Mouse (Mus musculus) heart, postnatal 0 days (tissue): ENCODE data around the gene Ptger2. TPM values are rescaled to one million over a fixed set of nuclear protein-coding genes. Genes with fewer than 3 reads are reported as not detected.
"Not testable (repeated sequence)": the region's sequence is repeated elsewhere in the genome, so short reads cannot be mapped to it uniquely, and the experiment has no call there.

Experiments
- ATAC-seq: fragments of 200-750 bp; cut with Nextera tagmentation; 2 replicates; pipeline ENCODE4 v1.8.0; 2017; ENCODE audit warnings: low read depth, moderate number of reproducible peaks, moderate library complexity; ENCODE audit not compliant: insufficient read depth
- DNase-seq: peaks from one replicate; pipeline ENCODE4 v3.0.0-alpha.2; 2016; ENCODE audit warnings: low spot score
- H3K27ac ChIP-seq: fragments of 300-500 bp; sonication (generic); 2 replicates; pipeline ENCODE4 v1.5.1; 2014; ENCODE audit warnings: low read depth, mild to moderate bottlenecking
- H3K27me3 ChIP-seq: fragments of 300-500 bp; sonication (generic); 2 replicates; pipeline ENCODE4 v1.6.1; 2014; ENCODE audit warnings: low read length, mixed read lengths; ENCODE audit not compliant: control insufficient read depth, insufficient read depth
- H3K36me3 ChIP-seq: fragments of 300-500 bp; sonication (generic); replicated peaks from 2 replicates; pipeline ENCODE4 v1.6.1; 2014; ENCODE audit warnings: low read length, mixed read lengths; ENCODE audit not compliant: control insufficient read depth, insufficient read depth
- H3K4me1 ChIP-seq: fragments of 300-500 bp; sonication (generic); 2 replicates; pipeline ENCODE4 v1.6.1; 2014; ENCODE audit warnings: antibody characterized with exemption; ENCODE audit not compliant: control insufficient read depth, insufficient read depth
- H3K4me2 ChIP-seq: fragments of 300-500 bp; sonication (generic); 2 replicates; pipeline ENCODE4 v1.6.1; 2014; ENCODE audit warnings: low read depth, mild to moderate bottlenecking, low read length, moderate library complexity
- H3K4me3 ChIP-seq: fragments of 300-500 bp; sonication (generic); 2 replicates; pipeline ENCODE4 v1.5.1; 2014; ENCODE audit warnings: low read depth, low read length
- H3K9ac ChIP-seq: fragments of 300-500 bp; sonication (generic); replicated peaks from 2 replicates; pipeline ENCODE4 v1.6.1; 2014; ENCODE audit warnings: low read depth, low read length, mixed read lengths
- H3K9me3 ChIP-seq: fragments of 300-500 bp; sonication (generic); replicated peaks from 2 replicates; pipeline ENCODE4 v1.6.1; 2016; ENCODE audit warnings: low read length; ENCODE audit not compliant: control insufficient read depth
- CTCF ChIP-seq: IDR thresholded peaks from 2 replicates; pipeline ENCODE4 v1.5.1; 2016; ENCODE audit warnings: antibody characterized with exemption, control low read depth, low read depth
- EP300 ChIP-seq: IDR thresholded peaks from 2 replicates; pipeline ENCODE4 v1.6.1; 2016; ENCODE audit warnings: antibody characterized with exemption, low read depth
- WGBS: fragments of 180-500 bp; shearing (Covaris S2); extraction: QIAGEN DNeasy Blood & Tissue Kit; methylation state at CpG from one replicate; pipeline ENCODE4 v1.1.7; 2014; 5-methylcytosine and 5-hydroxymethylcytosine counted together
- polyA plus RNA-seq: library from polyadenylated mRNA; unstranded; fragments of >200 nt; fragmentation: Nextera tagmentation; extraction: Ambion mirVana; gene quantifications from 2 replicates; pipeline ENCODE4 v1.2.1, GENCODE M21; 2015
- total RNA-seq: library from RNA; depleted of rRNA; stranded (reverse); fragments of >200 nt; gene quantifications from 2 replicates; pipeline ENCODE4 v1.2.3, GENCODE M21; 2014; ENCODE audit warnings: low replicate concordance; rRNA removed

The Ptger2 gene
- total RNA-seq, result 3.2 TPM in 1 of 2 replicates, not detected in the other
- 0.07 and 0.14 TPM in 2 replicates for polyA plus RNA-seq

GRCm38 (mm10) chr14:44987674-44988355, at the start of gene Ptger2:
Gene Ptger2, plus strand, starts transcription at chr14:44988195.
- 68% methylated on average over 6 of the region's 6 CpGs for WGBS
- DNase-seq, ATAC-seq, H3K9me3 ChIP-seq, H3K36me3 ChIP-seq, H3K27ac ChIP-seq, H3K9ac ChIP-seq, H3K4me1 ChIP-seq: not testable (repeated sequence)
- peaks cover 21% of the 10 kb centered on the region for H3K27me3 ChIP-seq
- peak within 1 kb of the TSS; percentile 48 for H3K4me3 ChIP-seq
- H3K4me2 ChIP-seq, result peak within 1 kb of the TSS; percentile 72

DNA sequence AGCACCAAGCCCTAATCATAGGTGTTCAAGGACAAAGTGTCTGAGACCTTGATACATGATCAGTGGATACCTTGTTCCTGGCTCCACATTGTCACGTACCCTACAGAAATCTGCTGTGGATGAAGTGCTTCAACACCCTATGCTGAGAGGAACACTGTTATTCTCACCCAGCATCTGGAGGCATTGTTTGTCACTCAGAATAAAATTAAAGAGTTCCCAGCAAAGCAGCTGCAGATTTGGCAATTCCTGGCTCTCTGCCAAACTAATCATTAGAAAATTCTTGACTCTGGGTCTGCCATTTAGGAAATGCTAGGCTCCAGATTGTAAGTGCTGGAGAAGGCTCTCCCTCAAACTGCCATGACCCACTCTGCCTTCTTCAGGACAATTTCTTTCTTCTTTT, 27.2 kb upstream of the Ptger2 start:
- DNase-seq, result no peak
- no peak overlapping the region for H3K27ac ChIP-seq
- no peaks in the 10 kb centered on the region for H3K36me3 ChIP-seq
- H3K4me1 ChIP-seq, result no peaks in the 10 kb centered on the region
- H3K9ac ChIP-seq, result no peak overlapping the region
- no peaks in the 10 kb centered on the region for H3K27me3 ChIP-seq
- WGBS, result 77% methylated on average over 1 of the region's 1 CpGs
- ATAC-seq, result no peak
- no peaks in the 10 kb centered on the region for H3K9me3 ChIP-seq
- no peak overlapping the region for H3K4me2 ChIP-seq
- TF ChIP-seq CTCF, result no peak
- TF ChIP-seq EP300, result no peak
- no peak overlapping the region for H3K4me3 ChIP-seq

DNA sequence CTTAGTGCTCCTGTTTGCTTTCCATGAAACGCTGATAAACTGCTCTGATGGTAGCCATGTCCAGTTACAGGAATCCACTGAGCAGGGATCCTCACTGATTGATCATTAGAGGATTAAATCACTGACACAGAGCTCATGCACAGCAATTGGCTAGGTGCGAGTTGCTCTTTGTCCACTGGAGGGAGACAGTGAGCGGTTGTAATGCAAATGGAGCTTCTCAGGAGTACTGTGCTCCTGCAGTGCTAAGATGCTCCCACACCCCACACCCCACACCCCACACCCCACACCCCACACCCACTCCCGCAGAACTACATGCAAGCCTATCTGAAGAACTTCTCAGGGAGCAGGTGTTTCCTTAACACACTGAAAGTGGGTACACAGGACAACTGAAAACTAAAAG, 10.7 kb upstream of the Ptger2 start:
- ATAC-seq, H3K36me3 ChIP-seq, H3K27ac ChIP-seq, DNase-seq, H3K4me3 ChIP-seq, H3K4me2 ChIP-seq, H3K9ac ChIP-seq, H3K9me3 ChIP-seq, H3K27me3 ChIP-seq, H3K4me1 ChIP-seq: not testable (repeated sequence)
- peak; percentile 57 for TF ChIP-seq CTCF
- WGBS, result 2% methylated on average over 4 of the region's 4 CpGs

DNA sequence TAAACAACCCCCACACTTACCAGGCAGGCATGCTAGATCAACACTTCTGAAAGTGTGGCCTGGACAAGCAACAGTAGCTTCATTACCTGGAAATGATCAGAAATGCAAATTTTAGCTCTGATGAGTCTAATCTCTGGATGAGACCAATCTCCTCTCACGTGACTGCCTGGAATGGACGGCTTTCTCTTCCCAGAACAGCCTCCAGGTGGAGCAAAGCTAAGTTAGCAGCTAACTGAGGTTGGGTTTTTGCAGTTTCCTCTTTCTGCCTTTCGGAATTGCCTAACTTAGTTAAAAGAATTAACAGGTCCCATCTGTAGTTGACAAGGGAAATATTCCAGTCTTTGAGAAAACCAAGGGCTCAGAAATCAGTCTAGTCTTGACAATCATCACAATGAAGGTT, 8.1 kb upstream of the Ptger2 start:
- TF ChIP-seq CTCF (peak; percentile 52), EP300 (no peak)
- Histone ChIP-seq H3K9ac (no peak overlapping the region), H3K4me2 (no peak overlapping the region), H3K27me3 (no peaks in the 10 kb centered on the region), H3K4me1 (no peaks in the 10 kb centered on the region), H3K4me3 (no peak overlapping the region), H3K9me3 (no peaks in the 10 kb centered on the region), H3K27ac (no peak overlapping the region), H3K36me3 (no peaks in the 10 kb centered on the region)
- ATAC-seq (no peak), DNase-seq (no peak)
- 24% methylated on average over 3 of the region's 3 CpGs for WGBS

GRCm38 (mm10) chr14:44981490-44981889, 6.5 kb upstream of the Ptger2 start:
- no peaks in the 10 kb centered on the region for H3K36me3 ChIP-seq
- no peaks in the 10 kb centered on the region for H3K4me1 ChIP-seq
- ATAC-seq (no peak), DNase-seq (peak; percentile 42)
- 3% methylated on average over 4 of the region's 4 CpGs for WGBS
- H3K4me2 ChIP-seq, result no peak overlapping the region
- no peaks in the 10 kb centered on the region for H3K27me3 ChIP-seq
- no peak overlapping the region for H3K27ac ChIP-seq
- H3K9ac ChIP-seq, result no peak overlapping the region
- no peak for TF ChIP-seq EP300
- peak; percentile 50 for TF ChIP-seq CTCF
- no peaks in the 10 kb centered on the region for H3K9me3 ChIP-seq
- H3K4me3 ChIP-seq, result no peak overlapping the region

- Histone ChIP-seq H3K9me3 (no peaks in the 10 kb centered on the region), H3K4me1 (no peaks in the 10 kb centered on the region), H3K4me3 (no peak overlapping the region), H3K4me2 (no peak overlapping the region), H3K27ac (no peak overlapping the region), H3K36me3 (no peaks in the 10 kb centered on the region), H3K9ac (no peak overlapping the region), H3K27me3 (peaks cover 7% of the 10 kb centered on the region)
- DNase-seq, result no peak
- 27% methylated on average over 9 of the region's 9 CpGs for WGBS
- no peak for TF ChIP-seq CTCF
- TF ChIP-seq EP300, result no peak
- ATAC-seq, result no peak
These were observed 3.9 kb upstream of the Ptger2 start for GRCm38 (mm10) chr14:44984106-44984505.
